Mouse (Mus musculus) intestine, embryonic 14.5 days (tissue): Measurements from ENCODE around the gene Rgl1. TPM values are rescaled to one million over a fixed set of nuclear protein-coding genes. Genes with fewer than 3 reads are reported as not detected.

Experiments
- ATAC-seq: fragments of 200-750 bp; cut with Nextera tagmentation; replicated peaks from 2 replicates; pipeline ENCODE4 v1.8.0; 2017; ENCODE audit warnings: low read depth, moderate number of reproducible peaks, moderate TSS enrichment, moderate library complexity; ENCODE audit not compliant: low FRiP score, low TSS enrichment
- DNase-seq: peaks from one replicate; pipeline ENCODE4 v3.0.0-alpha.2; 2018; ENCODE audit warnings: low spot score
- H3K27ac ChIP-seq: fragments of 300-500 bp; sonication (generic); 2 replicates; pipeline ENCODE4 v1.5.1; 2014; ENCODE audit warnings: low read depth, mild to moderate bottlenecking, control low read depth
- H3K27me3 ChIP-seq: fragments of 300-500 bp; sonication (generic); replicated peaks from 2 replicates; pipeline ENCODE4 v1.6.1; 2014; ENCODE audit warnings: low read length, control low read depth; ENCODE audit not compliant: control insufficient read depth, insufficient read depth
- H3K36me3 ChIP-seq: fragments of 300-500 bp; sonication (generic); 2 replicates; pipeline ENCODE4 v1.6.1; 2014; ENCODE audit warnings: low read length, control low read depth; ENCODE audit not compliant: control insufficient read depth, insufficient read depth
- H3K4me1 ChIP-seq: fragments of 300-500 bp; sonication (generic); replicated peaks from 2 replicates; pipeline ENCODE4 v1.6.1; 2014; ENCODE audit warnings: low read length, control low read depth, mixed read lengths; ENCODE audit not compliant: control insufficient read depth, insufficient read depth
- H3K4me2 ChIP-seq: fragments of 300-500 bp; sonication (generic); 2 replicates; pipeline ENCODE4 v1.6.1; 2014; ENCODE audit warnings: low read length
- H3K4me3 ChIP-seq: fragments of 300-500 bp; sonication (generic); 2 replicates; pipeline ENCODE4 v1.5.1; 2014; ENCODE audit warnings: low read depth, low read length, control low read depth, mixed read lengths
- H3K9ac ChIP-seq: fragments of 300-500 bp; sonication (generic); 2 replicates; pipeline ENCODE4 v1.6.1; 2014; ENCODE audit warnings: mild to moderate bottlenecking, low read length
- H3K9me3 ChIP-seq: fragments of 300-500 bp; sonication (generic); 2 replicates; pipeline ENCODE4 v1.6.1; 2016; ENCODE audit warnings: low read length, control low read depth; ENCODE audit not compliant: control insufficient read depth
- WGBS: fragments of 180-500 bp; shearing (Covaris S2); extraction: QIAGEN DNeasy Blood & Tissue Kit; methylation state at CpG from one replicate; pipeline ENCODE4 v1.1.7; 2014; 5-methylcytosine and 5-hydroxymethylcytosine counted together
- polyA plus RNA-seq: library from polyadenylated mRNA; unstranded; fragments of >200 nt; fragmentation: Nextera tagmentation; extraction: Ambion mirVana; gene quantifications from 2 replicates; pipeline ENCODE4 v1.2.1, GENCODE M21; 2014

Rgl1 gene
- polyA plus RNA-seq, 1 experiment from 2014 or later, result 50.9 TPM

DNA sequence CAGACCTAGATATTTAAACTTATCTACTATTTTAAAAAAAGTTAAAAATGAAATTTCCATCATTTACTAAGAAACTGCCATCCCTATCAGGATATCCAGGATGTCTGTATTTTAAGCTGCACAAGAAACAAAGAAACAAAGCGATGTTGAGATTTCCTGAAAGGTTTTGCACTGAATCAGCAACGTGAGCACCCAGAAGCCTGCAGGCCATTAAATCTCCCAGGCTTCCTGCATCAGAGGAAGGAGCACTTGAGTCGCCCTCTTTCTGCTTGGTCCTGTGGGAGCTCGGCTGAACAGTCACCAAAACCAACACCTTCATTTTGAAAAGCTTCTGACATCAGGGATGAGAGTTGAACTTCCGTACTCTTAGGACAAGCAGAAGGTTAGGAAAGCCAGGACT, 187.2 kb downstream of the Rgl1 start:
- Histone ChIP-seq H3K4me2 (no peak overlapping the region), H3K4me1 (peaks cover 39% of the 10 kb centered on the region), H3K27ac (no peak overlapping the region), H3K27me3 (no peaks in the 10 kb centered on the region), H3K4me3 (no peak overlapping the region), H3K9me3 (no peaks in the 10 kb centered on the region), H3K9ac (no peak overlapping the region), H3K36me3 (no peaks in the 10 kb centered on the region)
- DNase-seq, result no peak
- ATAC-seq, result no peak
- 62% methylated on average over 5 of the region's 5 CpGs for WGBS

- Histone ChIP-seq H3K27ac (no peak overlapping the region), H3K4me1 (peaks cover 46% of the 10 kb centered on the region), H3K9me3 (no peaks in the 10 kb centered on the region), H3K9ac (no peak overlapping the region), H3K4me2 (no peak overlapping the region), H3K36me3 (no peaks in the 10 kb centered on the region), H3K27me3 (no peaks in the 10 kb centered on the region), H3K4me3 (no peak overlapping the region)
- 65% methylated on average over 19 of the region's 19 CpGs for WGBS
- DNase-seq (no peak), ATAC-seq (no peak)
These were observed 187.9 kb downstream of the Rgl1 start for GRCm38 (mm10) chr1:152578108-152578721.

- 0 out of 2 replicates have a peak overlapping the region, but pooled peaks have one; percentile 22 for H3K27ac ChIP-seq
These were observed 189.5 kb downstream of the Rgl1 start for GRCm38 (mm10) chr1:152576614-152577144.

DNA sequence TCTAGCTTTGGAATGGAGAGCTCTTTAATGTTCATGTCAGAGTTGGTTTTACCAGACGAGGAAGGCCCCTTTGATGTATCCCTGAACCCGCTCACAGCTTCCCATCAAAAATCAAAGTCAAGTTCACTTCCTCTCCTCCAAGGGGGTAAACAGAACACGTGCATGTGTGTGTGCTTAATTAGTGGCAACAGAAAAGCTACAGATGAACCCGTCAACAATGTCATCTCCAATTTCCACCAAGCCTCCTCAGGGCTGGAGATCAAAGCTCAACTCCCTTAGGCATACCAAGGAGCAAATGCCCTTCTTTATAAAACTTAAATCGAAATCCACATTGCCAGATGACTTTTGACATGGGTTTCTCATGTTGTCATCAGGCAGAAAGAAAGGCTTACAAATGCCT, 191.1 kb downstream of the Rgl1 start:
- H3K4me2 ChIP-seq, result no peak overlapping the region
- peaks cover 41% of the 10 kb centered on the region for H3K4me1 ChIP-seq
- no peak for DNase-seq
- no peaks in the 10 kb centered on the region for H3K27me3 ChIP-seq
- no peak overlapping the region for H3K4me3 ChIP-seq
- no peaks in the 10 kb centered on the region for H3K9me3 ChIP-seq
- ATAC-seq, result no peak
- no peak overlapping the region for H3K9ac ChIP-seq
- WGBS, result 73% methylated on average over 5 of the region's 5 CpGs
- H3K36me3 ChIP-seq, result peaks cover 8% of the 10 kb centered on the region
- H3K27ac ChIP-seq, result no peak overlapping the region

More at GRCm38 (mm10) chr1:152576614-152577144, 189.5 kb downstream of the Rgl1 start:
- peaks cover 41% of the 10 kb centered on the region for H3K4me1 ChIP-seq
- ATAC-seq (no peak), DNase-seq (no peak)
- H3K9me3 ChIP-seq, result no peaks in the 10 kb centered on the region
- H3K36me3 ChIP-seq, result peaks cover under 1% of the 10 kb centered on the region; the same call in 1 of the 2 replicates
- 37% methylated on average over 7 of the region's 7 CpGs for WGBS
- no peak overlapping the region for H3K4me2 ChIP-seq
- H3K9ac ChIP-seq, result no peak overlapping the region
- H3K27me3 ChIP-seq, result no peaks in the 10 kb centered on the region
- H3K4me3 ChIP-seq, result no peak overlapping the region

DNA sequence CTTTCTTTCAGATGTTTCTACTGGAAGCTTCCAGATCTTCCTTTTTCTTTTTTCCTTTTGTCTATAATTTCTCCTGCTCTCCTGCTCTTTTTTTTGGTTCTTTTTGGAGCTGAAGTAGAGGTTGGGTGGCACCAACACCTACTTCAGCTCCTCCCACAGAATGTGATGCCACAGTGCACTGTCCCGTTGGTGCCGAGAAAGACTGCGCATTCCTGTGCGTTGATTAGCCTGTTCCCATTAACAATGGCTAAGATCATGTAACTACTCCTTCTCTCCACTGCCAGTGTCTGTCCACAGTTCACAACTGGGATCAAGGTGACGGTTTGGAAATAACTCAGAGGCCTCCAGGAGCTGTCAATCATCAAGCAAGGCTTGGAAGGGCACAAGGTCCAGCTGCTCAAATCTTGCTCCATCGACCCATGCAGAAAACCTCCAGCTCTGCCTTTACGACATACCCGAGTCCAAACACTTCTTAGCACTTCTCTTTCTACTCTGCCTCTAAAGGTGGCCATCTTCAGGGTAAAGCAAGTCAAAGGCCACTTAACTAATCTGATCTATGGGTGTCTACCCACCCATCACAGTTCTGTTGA, 192.6 kb downstream of the Rgl1 start:
- Histone ChIP-seq H3K36me3 (peaks cover 8% of the 10 kb centered on the region), H3K4me3 (no peak overlapping the region), H3K4me1 (peaks cover 40% of the 10 kb centered on the region), H3K27me3 (no peaks in the 10 kb centered on the region), H3K9ac (no peak overlapping the region), H3K9me3 (no peaks in the 10 kb centered on the region), H3K4me2 (no peak overlapping the region), H3K27ac (no peak overlapping the region)
- WGBS, result 66% methylated on average over 8 of the region's 8 CpGs
- ATAC-seq, result no peak
- DNase-seq, result no peak

GRCm38 (mm10) chr1:152572755-152573469, 193.2 kb downstream of the Rgl1 start:
- no peak overlapping the region for H3K4me2 ChIP-seq
- ATAC-seq (no peak), DNase-seq (no peak)
- peaks cover 34% of the 10 kb centered on the region for H3K4me1 ChIP-seq
- no peak overlapping the region for H3K4me3 ChIP-seq
- H3K9me3 ChIP-seq, result no peaks in the 10 kb centered on the region
- no peak overlapping the region for H3K27ac ChIP-seq
- peaks cover 8% of the 10 kb centered on the region for H3K36me3 ChIP-seq
- 47% methylated on average over 7 of the region's 7 CpGs for WGBS
- H3K9ac ChIP-seq, result no peak overlapping the region
- no peaks in the 10 kb centered on the region for H3K27me3 ChIP-seq

- ATAC-seq (no peak), DNase-seq (no peak)
- Histone ChIP-seq H3K27me3 (no peaks in the 10 kb centered on the region), H3K4me3 (no peak overlapping the region), H3K9me3 (no peaks in the 10 kb centered on the region), H3K36me3 (peaks cover 8% of the 10 kb centered on the region), H3K9ac (no peak overlapping the region), H3K4me1 (peaks cover 24% of the 10 kb centered on the region), H3K4me2 (no peak overlapping the region), H3K27ac (peak overlapping the region; percentile 54; the same call in 1 of the 2 replicates)
- 93% methylated on average over 14 of the region's 14 CpGs for WGBS
These were observed 194.8 kb downstream of the Rgl1 start for GRCm38 (mm10) chr1:152571340-152571739.

GRCm38 (mm10) chr1:152570681-152571080, 195.5 kb downstream of the Rgl1 start:
- H3K27me3 ChIP-seq, result no peaks in the 10 kb centered on the region
- DNase-seq (no peak), ATAC-seq (no peak)
- H3K27ac ChIP-seq, result no peak overlapping the region
- no peak overlapping the region for H3K4me3 ChIP-seq
- peaks cover 24% of the 10 kb centered on the region for H3K4me1 ChIP-seq
- no peak overlapping the region for H3K9ac ChIP-seq
- H3K4me2 ChIP-seq, result no peak overlapping the region
- 71% methylated on average over 9 of the region's 9 CpGs for WGBS
- no peaks in the 10 kb centered on the region for H3K9me3 ChIP-seq
- H3K36me3 ChIP-seq, result peaks cover 8% of the 10 kb centered on the region
